Mouse (Mus musculus): ENCODE measurements around the gene Tcte1. TPM values are rescaled to one million over a fixed set of nuclear protein-coding genes. Genes with fewer than 3 reads are reported as not detected.
A peak's percentile ranks its signal among the peaks of the same experiment; 100 is the strongest.

Tcte1 gene
- 1.4 and 1.6 TPM in 2 replicates for polyA plus RNA-seq (2016; fragmentation: Nextera tagmentation; extraction: Ambion mirVana)

DNA sequence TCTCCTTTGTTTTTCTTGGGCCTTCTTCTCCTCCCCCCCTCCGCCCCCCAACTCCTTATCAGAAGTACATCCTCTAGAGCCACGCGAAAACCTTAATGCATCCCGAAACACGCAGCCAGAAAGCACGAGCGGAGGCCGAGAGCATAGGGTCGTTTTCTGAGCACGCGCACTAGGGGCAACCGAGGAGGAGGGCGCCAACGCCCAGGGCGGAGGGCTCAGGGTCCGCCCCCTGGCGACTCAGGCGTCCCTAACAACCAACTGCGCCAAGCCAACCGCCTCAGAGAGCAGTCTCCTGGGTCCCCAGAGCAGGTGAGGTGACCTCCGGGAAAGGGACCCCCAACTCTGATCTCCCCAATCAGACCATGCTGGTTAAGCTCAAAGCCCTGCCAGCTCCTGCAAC lies at the start of gene Tcte1:
Gene Tcte1, plus strand, starts transcription at position 172 of the 400 bp plus-strand sequence.
- H3K36me3 ChIP-seq = peaks cover 28% of the 10 kb centered on the region

DNA sequence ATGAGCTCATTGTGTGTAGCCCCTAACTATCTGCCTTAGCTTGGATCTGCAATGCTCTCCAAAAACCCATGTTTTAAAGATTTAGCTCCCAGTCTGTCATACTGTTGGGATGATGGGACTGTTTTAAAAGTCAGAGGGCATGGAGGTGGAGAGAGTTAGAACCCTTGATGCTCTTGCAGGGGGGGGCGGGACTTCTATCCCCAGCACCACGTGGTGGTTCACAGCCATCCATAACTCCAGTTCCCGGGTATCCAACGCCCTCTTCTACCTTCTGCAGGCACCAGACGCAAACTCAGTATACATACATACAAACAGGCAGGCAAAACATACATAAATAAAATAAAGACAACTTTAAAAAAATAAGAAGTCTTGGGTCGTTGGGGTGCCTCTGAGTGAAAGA lies 49.6 kb upstream of the Tcte1 start:
- Histone ChIP-seq H3K9ac (no peak overlapping the region), H3K27me3 (peaks cover 38% of the 10 kb centered on the region), H3K36me3 (no peaks in the 10 kb centered on the region), H3K27ac (no peak overlapping the region), H3K4me1 (peaks cover 3% of the 10 kb centered on the region; the same call in 1 of the 2 replicates), H3K4me3 (no peak overlapping the region), H3K4me2 (replicated peaks) (no peak overlapping the region), H3K9me3 (no peaks in the 10 kb centered on the region)
- WGBS = 69% methylated on average over 6 of the region's 6 CpGs
- no peak for ATAC-seq (ENCODE audit: insufficient number of reproducible peaks, insufficient read depth, low FRiP score, low TSS enrichment)

More for the DNA sequence above, at the start of gene Tcte1:
- WGBS = under 1% methylated on average over 21 of the region's 21 CpGs
- Histone ChIP-seq H3K9me3 (no peaks in the 10 kb centered on the region), H3K27ac (no peak within 1 kb of the TSS), H3K4me1 (peaks cover 8% of the 10 kb centered on the region; the same call in 1 of the 2 replicates), H3K27me3 (peaks cover 26% of the 10 kb centered on the region), H3K4me3 (peak within 1 kb of the TSS; percentile 37), H3K4me2 (replicated peaks) (peak within 1 kb of the TSS; percentile 68), H3K9ac (peak within 1 kb of the TSS; percentile 49)
- peak; percentile 42; the same call in 1 of the 2 replicates for ATAC-seq (ENCODE audit: insufficient number of reproducible peaks, insufficient read depth, low FRiP score, low TSS enrichment)

DNA sequence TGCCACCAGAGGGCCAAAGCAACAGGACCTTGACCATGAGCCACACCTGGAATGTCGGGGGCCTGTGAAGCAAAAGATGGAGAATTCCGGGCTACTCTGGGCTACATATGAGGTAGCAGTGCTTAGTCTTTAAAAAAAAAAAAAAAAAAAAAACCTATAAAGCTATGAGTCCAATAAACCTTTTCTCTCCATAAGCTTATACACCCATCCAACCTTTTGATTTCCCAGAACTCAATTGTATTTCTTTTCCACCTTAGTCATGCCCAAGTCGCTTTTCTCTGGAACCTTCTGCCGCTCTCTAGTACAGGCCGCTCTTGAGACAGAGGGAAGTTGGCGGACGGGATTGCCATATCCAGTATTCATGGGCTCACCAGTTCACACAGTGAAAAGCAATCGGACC lies 49.1 kb upstream of the Tcte1 start:
- 74% methylated on average over 8 of the region's 8 CpGs for whole genome bisulfite sequencing
- Histone ChIP-seq H3K36me3 (no peaks in the 10 kb centered on the region), H3K4me3 (peak overlapping the region; percentile 32; the same call in 1 of the 2 replicates), H3K4me2 (replicated peaks) (peak overlapping the region; percentile 52), H3K4me1 (peaks cover 3% of the 10 kb centered on the region; the same call in 1 of the 2 replicates), H3K27me3 (peaks cover 38% of the 10 kb centered on the region), H3K27ac (no peak overlapping the region), H3K9ac (no peak overlapping the region), H3K9me3 (no peaks in the 10 kb centered on the region)
- ATAC-seq (ENCODE audit: insufficient number of reproducible peaks, insufficient read depth, low FRiP score, low TSS enrichment) = no peak

DNA sequence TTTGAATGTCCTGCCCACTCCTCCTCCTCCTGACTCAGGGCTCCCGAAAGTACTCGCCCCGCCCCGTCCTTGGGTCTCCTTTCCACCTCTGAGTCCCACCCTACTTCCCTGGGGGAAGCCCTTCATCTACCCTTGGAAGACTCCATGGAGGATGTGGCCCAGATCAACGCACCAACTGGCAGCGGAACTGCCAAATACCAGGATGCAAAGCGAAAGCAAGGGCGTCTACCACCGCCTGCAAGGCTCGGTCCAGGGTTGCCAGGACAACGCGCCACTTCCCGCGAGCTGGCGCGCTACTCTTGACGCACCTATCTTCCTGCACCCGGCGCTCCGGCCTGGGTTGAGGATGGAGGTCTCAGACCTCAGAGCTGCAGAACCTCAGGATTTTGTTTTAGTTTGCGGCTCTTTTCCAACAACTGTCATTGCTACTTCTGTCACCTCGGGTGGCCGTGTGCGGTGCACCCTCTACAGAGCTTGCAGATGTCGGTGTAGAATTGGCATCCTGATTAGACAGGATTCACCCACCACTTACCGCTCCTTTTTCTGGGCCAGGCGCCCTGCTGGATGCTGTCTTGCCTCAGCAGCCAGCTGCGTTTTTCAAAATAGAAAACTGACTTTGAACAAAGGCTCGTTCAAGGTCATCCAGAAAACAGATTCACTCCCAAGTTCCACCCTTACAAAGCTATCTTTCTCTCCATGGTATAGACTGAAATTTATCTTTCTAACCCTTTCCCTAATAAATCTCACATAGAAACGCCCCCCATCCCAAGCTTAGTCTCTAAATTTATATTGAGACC lies 48.4 kb upstream of the Tcte1 start, which contains the start of gene Spats1:
Gene Spats1, minus strand, starts transcription at position 747 of the 797 bp plus-strand sequence.
- Histone ChIP-seq H3K27me3 (peaks cover 38% of the 10 kb centered on the region), H3K9ac (peak within 1 kb of the TSS; percentile 36; the same call in 1 of the 2 replicates), H3K27ac (no peak within 1 kb of the TSS), H3K36me3 (no peaks in the 10 kb centered on the region), H3K4me1 (peaks cover 3% of the 10 kb centered on the region; the same call in 1 of the 2 replicates), H3K4me3 (peak within 1 kb of the TSS; percentile 32), H3K4me2 (replicated peaks) (peak within 1 kb of the TSS; percentile 52), H3K9me3 (no peaks in the 10 kb centered on the region)
- 0 out of 2 replicates have a peak, but pooled peaks have one; percentile 42 for ATAC-seq (ENCODE audit: insufficient number of reproducible peaks, insufficient read depth, low FRiP score, low TSS enrichment)
- WGBS = 6% methylated on average over 30 of the region's 30 CpGs

DNA sequence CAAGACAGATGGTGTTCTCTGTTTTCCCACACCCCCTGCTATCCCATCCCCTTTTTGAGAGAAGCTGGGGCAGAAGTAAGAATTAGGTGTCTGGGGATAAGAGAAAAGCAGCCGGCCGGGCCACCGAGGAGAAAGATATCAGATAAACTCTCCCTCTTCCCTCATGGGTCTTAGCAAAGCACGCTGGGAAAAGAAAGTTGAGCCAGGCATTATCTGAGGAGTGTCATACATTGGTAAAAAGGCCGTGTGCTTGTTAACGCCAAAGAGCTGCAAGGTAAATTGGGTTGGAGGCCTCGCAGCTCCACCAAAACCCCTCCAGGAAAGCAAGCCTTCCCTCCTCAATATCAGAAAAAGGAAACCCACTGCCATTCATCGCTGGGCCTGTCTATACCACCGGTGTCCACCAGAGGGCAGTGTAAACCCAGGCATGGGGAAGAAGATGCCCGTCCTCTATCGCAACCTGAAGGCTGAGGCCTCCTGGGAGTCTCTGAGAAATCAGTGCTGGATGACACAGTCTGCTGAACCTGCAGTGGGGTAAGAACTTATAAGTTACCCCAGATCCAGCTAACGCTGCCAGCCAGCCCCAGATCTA lies 44.9 kb upstream of the Tcte1 start:
- ATAC-seq (ENCODE audit: insufficient number of reproducible peaks, insufficient read depth, low FRiP score, low TSS enrichment) = no peak
- Histone ChIP-seq H3K4me2 (replicated peaks) (no peak overlapping the region), H3K36me3 (no peaks in the 10 kb centered on the region), H3K4me3 (no peak overlapping the region), H3K4me1 (peaks cover 3% of the 10 kb centered on the region; the same call in 1 of the 2 replicates), H3K9ac (no peak overlapping the region), H3K9me3 (peaks cover 6% of the 10 kb centered on the region), H3K27ac (no peak overlapping the region), H3K27me3 (peaks cover 37% of the 10 kb centered on the region)
- 17% methylated on average over 12 of the region's 12 CpGs for WGBS

DNA sequence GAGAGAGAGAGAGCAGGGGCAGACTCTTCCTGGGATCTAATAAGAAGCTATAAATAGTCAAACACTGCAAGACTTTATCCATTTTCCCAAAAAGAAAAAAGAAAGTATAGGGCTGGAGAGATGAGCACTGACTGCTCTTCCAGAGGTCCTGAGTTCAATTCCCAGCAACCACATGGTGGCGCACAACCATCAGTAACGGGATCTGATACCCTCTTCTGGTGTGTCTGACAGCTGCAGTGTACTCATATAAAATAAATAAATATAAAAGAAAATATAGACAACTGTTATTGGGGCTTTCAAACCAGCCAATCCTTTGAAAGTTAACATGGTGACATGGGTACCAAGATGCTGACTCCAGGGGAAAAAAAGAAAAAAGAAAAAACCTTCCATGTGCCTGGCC lies 42.8 kb upstream of the Tcte1 start:
- Histone ChIP-seq H3K4me3 (no peak overlapping the region), H3K27me3 (peaks cover 21% of the 10 kb centered on the region), H3K27ac (no peak overlapping the region), H3K4me2 (replicated peaks) (no peak overlapping the region), H3K9me3 (peaks cover 6% of the 10 kb centered on the region), H3K4me1 (no peaks in the 10 kb centered on the region; the same call in 1 of the 2 replicates), H3K36me3 (no peaks in the 10 kb centered on the region), H3K9ac (no peak overlapping the region)
- ATAC-seq (ENCODE audit: insufficient number of reproducible peaks, insufficient read depth, low FRiP score, low TSS enrichment) = no peak
- 33% methylated on average over 2 of the region's 2 CpGs for WGBS

DNA sequence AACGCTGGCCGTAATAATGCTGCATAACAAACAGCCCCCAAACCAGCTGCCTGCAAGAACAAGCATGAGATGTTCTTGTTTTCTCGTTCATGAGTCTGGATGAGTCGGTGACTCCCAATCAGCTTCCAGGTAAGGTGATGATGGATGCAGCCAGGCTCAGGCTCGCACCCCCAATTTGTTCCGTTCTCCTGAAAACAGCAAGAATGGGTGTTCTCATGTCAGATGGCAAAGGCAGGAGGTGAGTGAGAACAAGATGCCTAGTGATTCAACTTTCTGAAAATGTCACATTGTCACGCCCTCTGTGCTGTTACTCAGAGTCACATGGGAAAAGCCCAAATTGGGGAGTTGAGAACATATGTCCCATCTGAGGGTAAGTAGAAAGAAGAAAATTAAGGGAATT lies 37.7 kb upstream of the Tcte1 start:
- WGBS = 88% methylated on average over 7 of the region's 7 CpGs
- Histone ChIP-seq H3K4me2 (replicated peaks) (no peak overlapping the region), H3K9me3 (peaks cover 6% of the 10 kb centered on the region), H3K36me3 (no peaks in the 10 kb centered on the region), H3K4me3 (no peak overlapping the region), H3K27ac (no peak overlapping the region), H3K9ac (no peak overlapping the region), H3K4me1 (no peaks in the 10 kb centered on the region), H3K27me3 (0 out of 2 replicates have a peak, but pooled peaks cover 4% of the 10 kb centered on the region)
- ATAC-seq (ENCODE audit: insufficient number of reproducible peaks, insufficient read depth, low FRiP score, low TSS enrichment) = no peak

DNA sequence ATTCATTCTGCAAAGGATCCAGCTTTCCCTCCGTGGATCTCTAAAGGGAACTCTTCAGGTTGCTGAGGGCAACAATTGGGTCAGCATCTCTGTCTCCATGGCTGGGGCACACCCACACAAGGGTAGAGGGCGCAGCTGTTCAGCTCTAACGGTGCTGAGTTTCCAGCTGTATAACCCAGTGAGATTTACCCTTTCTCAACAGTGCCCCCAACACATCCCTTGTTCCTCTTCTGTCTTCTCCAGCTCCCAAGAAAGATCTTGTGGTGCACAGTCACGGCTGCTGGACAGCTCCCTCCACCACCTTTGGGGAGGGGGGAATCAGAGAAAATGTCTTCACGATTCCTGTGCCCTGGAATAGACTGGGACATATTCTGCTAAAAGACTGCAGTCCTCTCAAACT lies 36.0 kb upstream of the Tcte1 start:
- 12% methylated on average over 5 of the region's 5 CpGs for WGBS
- no peaks in the 10 kb centered on the region for H3K36me3 ChIP-seq
- ATAC-seq (ENCODE audit: insufficient number of reproducible peaks, insufficient read depth, low FRiP score, low TSS enrichment) = no peak

DNA sequence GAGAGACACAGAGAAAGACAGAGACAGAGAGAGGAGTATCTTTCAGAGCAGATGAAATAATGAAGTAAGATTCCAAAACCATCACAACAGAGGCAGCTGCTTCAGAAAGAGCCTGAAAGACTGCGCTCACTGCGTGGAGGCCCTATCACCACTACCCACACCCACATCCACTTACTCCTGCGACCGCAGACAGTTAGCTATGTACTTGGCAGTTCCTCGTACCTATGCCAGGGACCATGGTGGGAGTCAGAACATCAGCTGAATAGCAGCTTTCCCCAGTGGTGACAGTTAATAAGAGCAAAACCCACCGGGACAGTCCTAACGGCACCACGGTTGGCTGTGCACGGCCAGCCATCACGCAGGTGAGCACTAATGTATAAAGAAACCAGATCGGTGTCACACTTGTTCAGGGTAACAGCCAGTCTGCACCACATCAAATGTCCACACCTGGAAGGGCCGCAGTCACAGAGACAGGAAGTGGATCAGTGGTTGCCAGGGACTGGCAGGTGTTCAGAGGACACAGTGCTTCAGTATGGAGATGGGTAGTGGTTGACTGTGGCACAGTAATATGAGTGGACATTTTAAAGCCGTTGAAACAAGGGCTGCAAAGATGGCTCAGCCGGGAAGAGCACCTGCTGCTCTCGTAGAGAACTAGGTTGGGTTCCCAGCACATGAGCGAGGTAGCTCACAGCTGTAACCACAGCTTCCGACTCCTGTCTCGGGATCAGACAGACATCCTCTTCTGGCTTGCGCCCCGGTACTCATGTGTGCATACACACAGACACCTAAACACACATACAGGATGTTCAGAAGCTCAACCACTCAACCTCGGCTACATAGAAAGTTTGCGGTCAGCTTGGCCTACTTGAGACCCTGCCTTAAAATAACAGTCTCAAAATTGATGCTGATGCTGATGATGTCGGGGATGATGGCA lies 34.6 kb upstream of the Tcte1 start:
- no peaks in the 10 kb centered on the region for H3K36me3 ChIP-seq
- WGBS = 89% methylated on average over 23 of the region's 23 CpGs
- H3K4me3 ChIP-seq = no peak overlapping the region
- no peaks in the 10 kb centered on the region for H3K9me3 ChIP-seq
- no peak for ATAC-seq (ENCODE audit: insufficient number of reproducible peaks, insufficient read depth, low FRiP score, low TSS enrichment)
- H3K9ac ChIP-seq = no peak overlapping the region
- no peak overlapping the region for H3K4me2 ChIP-seq (replicated peaks)
- 0 out of 2 replicates have a peak, but pooled peaks cover 4% of the 10 kb centered on the region for H3K27me3 ChIP-seq
- H3K27ac ChIP-seq = no peak overlapping the region
- H3K4me1 ChIP-seq = no peaks in the 10 kb centered on the region

More for the DNA sequence above, 36.0 kb upstream of the Tcte1 start:
- H3K4me3 ChIP-seq = no peak overlapping the region
- H3K4me2 ChIP-seq (replicated peaks) = no peak overlapping the region
- no peak overlapping the region for H3K9ac ChIP-seq
- 0 out of 2 replicates have a peak, but pooled peaks cover 4% of the 10 kb centered on the region for H3K27me3 ChIP-seq
- no peaks in the 10 kb centered on the region for H3K9me3 ChIP-seq
- no peaks in the 10 kb centered on the region for H3K4me1 ChIP-seq
- no peak overlapping the region for H3K27ac ChIP-seq

DNA sequence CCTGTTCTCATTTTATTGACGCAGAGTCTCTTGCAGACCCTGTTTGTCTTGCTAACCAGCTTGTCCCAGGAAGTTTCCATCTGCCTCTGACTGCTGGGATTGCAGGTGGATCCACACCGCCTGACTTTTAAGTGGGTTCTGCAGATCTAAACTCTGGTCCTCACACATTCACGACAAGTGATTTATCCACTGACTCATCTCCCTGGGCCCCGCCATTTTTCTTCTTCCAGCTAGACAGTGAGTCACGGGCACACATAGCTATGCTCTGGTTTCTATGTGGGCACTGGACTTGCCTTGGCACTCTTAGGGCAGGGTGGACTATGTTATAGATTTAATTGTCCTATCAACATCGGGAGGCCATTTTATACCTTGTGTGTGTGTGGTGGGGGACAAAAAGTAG lies 33.5 kb upstream of the Tcte1 start:
- Histone ChIP-seq H3K9me3 (no peaks in the 10 kb centered on the region), H3K4me2 (replicated peaks) (no peak overlapping the region), H3K4me1 (no peaks in the 10 kb centered on the region), H3K27ac (no peak overlapping the region), H3K9ac (no peak overlapping the region), H3K36me3 (no peaks in the 10 kb centered on the region), H3K27me3 (0 out of 2 replicates have a peak, but pooled peaks cover 4% of the 10 kb centered on the region), H3K4me3 (no peak overlapping the region)
- WGBS = 85% methylated on average over 6 of the region's 6 CpGs
- ATAC-seq (ENCODE audit: insufficient number of reproducible peaks, insufficient read depth, low FRiP score, low TSS enrichment) = no peak
